Mouse (Mus musculus) stomach, postnatal 0 days (tissue): ENCODE results near the gene Nap1l4.

Source experiments
- CTCF ChIP-seq: IDR thresholded peaks from 2 replicates; pipeline ENCODE4 v1.5.1; 2016; ENCODE audit warnings: antibody characterized with exemption, low read depth, mild to moderate bottlenecking, moderate library complexity
- EP300 ChIP-seq: optimal IDR thresholded peaks from 2 replicates; pipeline ENCODE3; 2016; ENCODE audit warnings: antibody characterized with exemption

DNA sequence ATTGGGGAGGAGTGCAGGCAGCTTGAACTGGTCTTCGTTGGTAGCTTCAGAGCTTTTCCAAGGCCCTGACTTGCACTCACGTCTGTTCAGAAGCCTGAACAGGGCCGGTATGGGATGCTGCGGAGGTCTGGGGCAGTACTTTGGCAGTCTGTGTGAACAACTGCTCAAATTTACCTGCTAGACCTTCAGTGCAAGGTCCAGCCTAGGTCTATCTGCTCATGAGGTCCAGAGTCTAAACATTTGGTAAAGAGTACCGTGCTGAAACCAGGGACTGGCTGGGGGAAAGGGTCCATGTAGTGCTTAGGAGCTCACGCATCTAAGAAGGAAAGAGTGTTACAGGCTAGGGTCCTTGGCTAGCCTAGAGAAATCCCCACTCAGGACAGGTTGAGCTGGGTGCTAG lies 59.2 kb downstream of the Nap1l4 start:
- TF ChIP-seq CTCF, result no peak
- TF ChIP-seq EP300, result no peak
